Mouse (Mus musculus): ENCODE data around the gene Mndal.

- no peak for TF ChIP-seq POLR2A (IDR thresholded peaks at IDR 0.05; ENCODE audit: extremely low read depth, insufficient read depth, low read length)
- TF ChIP-seq CTCF (IDR thresholded peaks at IDR 0.05; ENCODE audit: low read depth, low read length), result no peak
These were observed 27.7 kb downstream of the Mndal start for GRCm38 (mm10) chr1:173914559-173914958.
